Mouse (Mus musculus) thymus, adult 2 months (tissue): ENCODE results near the gene Mtif3. TPM values are rescaled to one million over a fixed set of nuclear protein-coding genes. Genes with fewer than 3 reads are reported as not detected.
A peak's percentile ranks its signal among the peaks of the same experiment; 100 is the strongest.

ENCODE experiments used
- DNase-seq: peaks from one replicate; pipeline ENCODE4 v3.0.0; 2021
- H3K27ac ChIP-seq: fragments of 200-500 bp; 2 replicates; pipeline ENCODE4 v1.5.1; 2012; ENCODE audit warnings: low read length, control low read depth; ENCODE audit not compliant: control insufficient read depth, insufficient read depth
- H3K27me3 ChIP-seq: fragments of 200-500 bp; 2 replicates; pipeline ENCODE4 v1.6.1; 2012; ENCODE audit warnings: mild to moderate bottlenecking, low read length, moderate library complexity, mixed read lengths; ENCODE audit not compliant: control insufficient read depth, insufficient read depth
- H3K36me3 ChIP-seq: fragments of 200-500 bp; 2 replicates; pipeline ENCODE4 v1.6.1; 2012; ENCODE audit warnings: mild to moderate bottlenecking, low read length, moderate library complexity; ENCODE audit not compliant: control insufficient read depth, insufficient read depth
- H3K4me1 ChIP-seq: fragments of 200-500 bp; replicated peaks from 2 replicates; pipeline ENCODE4 v1.6.1; 2012; ENCODE audit warnings: low read length; ENCODE audit not compliant: control insufficient read depth, insufficient read depth
- H3K4me3 ChIP-seq: fragments of 200-500 bp; 2 replicates; pipeline ENCODE4 v1.5.1; 2012; ENCODE audit warnings: mild to moderate bottlenecking, low read length, control low read depth, moderate library complexity; ENCODE audit not compliant: control insufficient read depth, insufficient read depth
- CTCF ChIP-seq: fragments of 200-500 bp; IDR thresholded peaks from 2 replicates; pipeline ENCODE4 v1.5.1; 2012; ENCODE audit warnings: mild to moderate bottlenecking, control low read depth, low read length, moderate library complexity, borderline replicate concordance; ENCODE audit not compliant: control insufficient read depth, poor library complexity, insufficient read depth; ENCODE audit errors: extremely low read depth
- POLR2A ChIP-seq: fragments of 200-500 bp; IDR thresholded peaks from 2 replicates; pipeline ENCODE4 v1.6.1; 2012; ENCODE audit warnings: mild to moderate bottlenecking, low read length, control low read depth, moderate library complexity; ENCODE audit not compliant: control insufficient read depth, poor library complexity, insufficient read depth; ENCODE audit errors: extremely low read depth
- WGBS: fragments of 180-500 bp; shearing (Covaris S2); methylation state at CpG from one replicate; pipeline ENCODE4 v1.1.7; 2018; 5-methylcytosine and 5-hydroxymethylcytosine counted together
- polyA plus RNA-seq: library from polyadenylated mRNA; depleted of rRNA; stranded (reverse); fragments of >200 nt; gene quantifications from 2 replicates; pipeline ENCODE4 v1.2.3, GENCODE M21; 2012; rRNA removed

The Mtif3 gene
- 10.7 and 13.0 TPM in 2 replicates for polyA plus RNA-seq

DNA sequence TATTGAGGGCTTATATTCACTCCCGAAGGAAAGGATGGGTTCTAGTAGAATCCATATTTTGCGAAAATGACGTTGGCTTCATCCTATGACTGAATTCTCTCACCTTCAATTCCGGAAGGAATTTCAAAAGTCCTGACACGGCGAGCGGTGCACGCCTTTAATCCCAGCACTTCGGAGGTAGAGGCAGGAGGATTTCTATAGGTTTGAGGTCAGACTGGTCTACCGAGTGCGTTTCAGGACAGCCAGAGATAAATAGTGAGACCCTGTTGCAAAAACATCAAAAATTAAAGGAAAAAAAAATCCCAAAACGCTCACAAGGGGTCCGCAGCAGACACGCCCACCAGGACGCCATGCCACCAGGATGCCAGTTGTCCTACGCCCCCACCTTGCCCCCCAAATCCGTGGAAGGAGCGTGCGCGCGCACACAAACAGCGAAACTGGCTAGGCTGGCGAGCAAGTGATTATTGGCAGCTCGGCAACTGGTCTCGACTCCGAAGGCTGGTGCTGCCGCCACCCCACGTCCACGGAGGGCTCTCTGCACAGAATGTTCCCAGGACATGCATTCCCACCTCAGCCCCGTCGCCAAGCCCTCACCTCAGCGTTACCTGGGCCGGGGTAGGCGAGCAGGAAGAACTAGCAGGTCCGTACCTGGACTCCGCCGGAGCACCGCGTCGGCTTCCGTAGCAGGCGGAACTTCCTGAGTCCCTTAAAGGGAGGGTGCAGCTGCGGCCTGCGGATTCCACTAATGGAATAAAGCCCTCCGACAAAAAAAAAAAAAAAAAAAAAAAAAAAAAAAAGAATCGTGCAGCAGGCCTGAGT is at the start of gene Mtif3:
Gene Mtif3 (minus strand): TSS at position 683 of the 819 bp plus-strand sequence.
- peak; percentile 84 for DNase-seq
- TF ChIP-seq POLR2A (0 out of 2 replicates have a peak, but pooled peaks have one; percentile 34), CTCF (no peak)
- under 1% methylated on average over 46 of the region's 46 CpGs for WGBS

DNA sequence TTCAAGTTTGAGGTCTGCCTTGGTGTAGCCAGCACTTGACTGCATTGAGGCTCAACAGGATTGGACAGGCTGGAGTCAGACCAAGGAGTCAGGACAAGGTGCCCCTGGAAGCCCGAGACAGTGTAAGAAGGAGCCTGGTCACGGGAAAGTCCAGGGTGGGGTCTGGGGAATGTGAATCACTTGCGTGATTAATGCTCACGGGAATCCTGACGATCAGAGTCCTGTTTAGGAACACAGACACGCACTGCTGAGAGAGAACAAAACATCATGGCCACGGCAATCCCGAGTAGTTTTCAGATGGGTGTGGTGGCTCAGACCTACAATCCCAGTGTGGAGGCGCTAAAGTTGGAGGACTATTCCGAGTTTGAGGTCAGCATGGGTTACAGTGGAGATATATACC is 47.7 kb upstream of the Mtif3 start:
- 92% methylated on average over 10 of the region's 10 CpGs for WGBS
- no peak overlapping the region for H3K4me3 ChIP-seq
- no peaks in the 10 kb centered on the region for H3K27me3 ChIP-seq
- TF ChIP-seq CTCF (no peak), POLR2A (no peak)
- no peak overlapping the region for H3K27ac ChIP-seq
- no peaks in the 10 kb centered on the region for H3K4me1 ChIP-seq
- no peak for DNase-seq
- no peaks in the 10 kb centered on the region for H3K36me3 ChIP-seq

More for the DNA sequence above, at the start of gene Mtif3:
- Histone ChIP-seq H3K4me1 (peaks cover 4% of the 10 kb centered on the region), H3K27ac (no peak within 1 kb of the TSS), H3K27me3 (no peaks in the 10 kb centered on the region), H3K4me3 (peak within 1 kb of the TSS; percentile 89), H3K36me3 (0 out of 2 replicates have a peak, but pooled peaks cover 8% of the 10 kb centered on the region)

DNA sequence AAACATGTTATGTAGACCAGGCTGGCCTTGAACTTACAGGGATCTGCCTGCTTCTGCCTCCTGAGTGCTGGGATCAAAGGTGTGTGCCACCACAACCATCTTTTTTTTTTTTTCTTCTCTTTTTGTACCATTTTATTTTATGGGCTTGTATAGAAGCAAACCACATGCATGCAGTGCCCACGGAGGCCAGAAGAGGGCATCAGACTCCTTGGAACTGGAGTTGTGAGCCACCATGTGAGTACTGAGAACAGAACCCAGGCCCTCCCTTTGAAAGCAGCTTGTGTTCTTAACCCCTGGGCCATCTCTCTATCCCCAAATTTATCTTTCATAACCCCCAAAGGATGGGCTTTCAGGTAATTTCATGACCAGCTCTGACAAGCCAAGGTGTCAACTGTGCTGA is 39.7 kb upstream of the Mtif3 start:
- WGBS, result 54% methylated on average over 1 of the region's 1 CpGs
- no peaks in the 10 kb centered on the region for H3K4me1 ChIP-seq
- no peak for TF ChIP-seq CTCF
- no peak for TF ChIP-seq POLR2A
- H3K4me3 ChIP-seq, result no peak overlapping the region
- DNase-seq, result no peak
- no peaks in the 10 kb centered on the region for H3K27me3 ChIP-seq
- H3K27ac ChIP-seq, result no peak overlapping the region
- H3K36me3 ChIP-seq, result no peaks in the 10 kb centered on the region

DNA sequence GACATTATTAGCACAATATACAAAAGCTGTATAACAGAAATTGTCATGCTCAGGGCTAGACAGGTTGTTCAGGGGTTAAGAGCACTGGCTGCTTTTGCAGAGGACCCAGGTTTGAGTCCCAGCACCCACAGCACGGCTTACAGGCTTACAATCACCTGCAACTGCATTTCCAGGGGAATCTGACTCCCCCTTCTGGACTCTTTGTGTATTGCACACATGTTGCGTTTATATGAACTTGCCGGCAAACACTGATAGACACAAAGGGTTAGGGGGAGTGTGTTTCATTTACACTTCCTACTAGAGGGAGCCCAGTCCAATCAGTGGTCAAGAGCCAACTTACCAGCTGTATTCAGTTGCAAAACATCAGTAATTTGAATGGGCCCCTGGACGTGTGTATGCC is 37.7 kb upstream of the Mtif3 start:
- no peaks in the 10 kb centered on the region for H3K36me3 ChIP-seq
- DNase-seq, result no peak
- 91% methylated on average over 4 of the region's 4 CpGs for WGBS
- H3K27ac ChIP-seq, result no peak overlapping the region
- TF ChIP-seq CTCF, result no peak
- no peak for TF ChIP-seq POLR2A
- no peak overlapping the region for H3K4me3 ChIP-seq
- H3K4me1 ChIP-seq, result no peaks in the 10 kb centered on the region
- no peaks in the 10 kb centered on the region for H3K27me3 ChIP-seq

DNA sequence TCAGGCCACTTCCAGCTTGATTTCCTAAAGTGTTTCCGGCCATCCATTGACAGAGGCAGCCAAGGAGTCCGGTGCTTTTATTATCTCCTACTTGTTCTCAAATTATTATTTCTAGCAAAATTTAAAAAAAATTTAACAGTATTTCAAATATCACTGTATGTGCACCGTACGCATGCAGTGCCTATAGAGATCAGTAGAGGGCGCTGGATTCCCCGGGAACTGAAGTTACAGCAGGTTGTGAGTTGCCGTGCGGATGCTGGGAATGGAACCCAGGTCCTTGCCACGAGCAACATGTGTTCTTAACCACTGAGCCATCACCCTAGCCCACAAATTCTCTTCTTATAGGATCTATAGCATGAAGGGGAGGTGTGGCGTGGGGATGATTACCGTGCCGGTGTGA is 35.2 kb upstream of the Mtif3 start:
- WGBS, result 94% methylated on average over 12 of the region's 12 CpGs
- Histone ChIP-seq H3K36me3 (no peaks in the 10 kb centered on the region), H3K4me3 (no peak overlapping the region), H3K27me3 (no peaks in the 10 kb centered on the region), H3K27ac (no peak overlapping the region), H3K4me1 (no peaks in the 10 kb centered on the region)
- TF ChIP-seq CTCF, result no peak
- no peak for TF ChIP-seq POLR2A
- DNase-seq, result no peak

DNA sequence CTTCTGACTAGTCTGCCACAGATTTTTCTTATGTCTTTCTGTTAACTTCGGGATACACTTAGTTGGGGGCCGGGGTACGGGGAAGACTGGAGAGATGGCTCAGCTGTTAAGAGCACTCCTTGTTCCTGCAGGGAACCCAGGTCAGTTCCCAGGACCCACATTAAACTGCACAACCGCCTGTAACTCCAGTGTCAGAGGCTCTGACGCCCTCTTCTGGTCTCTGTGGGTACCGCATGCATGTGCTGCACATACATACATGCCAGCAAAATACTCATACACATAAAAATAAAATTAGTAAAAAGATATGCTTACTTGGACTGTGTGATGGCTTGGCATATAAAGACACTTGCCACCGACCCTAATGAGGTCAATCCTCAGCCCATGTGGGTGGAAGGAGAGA is 33.2 kb upstream of the Mtif3 start:
- Histone ChIP-seq H3K27me3 (no peaks in the 10 kb centered on the region), H3K4me1 (no peaks in the 10 kb centered on the region), H3K4me3 (no peak overlapping the region), H3K36me3 (no peaks in the 10 kb centered on the region), H3K27ac (no peak overlapping the region)
- 87% methylated on average over 7 of the region's 7 CpGs for WGBS
- no peak for DNase-seq
- TF ChIP-seq CTCF (no peak), POLR2A (no peak)

DNA sequence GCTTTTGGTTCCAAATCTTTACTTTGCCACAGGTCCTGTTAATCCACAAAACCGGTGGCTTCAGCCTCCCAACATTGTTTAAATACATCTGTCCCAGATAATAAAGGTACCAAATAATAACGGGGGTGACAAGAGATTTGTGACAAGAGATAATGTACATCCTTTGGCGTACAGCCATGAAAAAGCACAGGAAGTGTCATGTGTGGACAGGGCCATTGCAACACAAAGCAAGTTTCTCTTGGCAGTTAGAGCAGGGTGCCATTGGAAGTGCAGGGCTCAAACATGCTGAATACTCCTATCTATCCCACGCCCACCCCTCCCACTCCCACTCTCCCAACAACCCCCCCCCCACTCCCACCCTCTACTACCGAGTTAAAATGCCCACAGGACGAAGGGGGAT is 31.4 kb upstream of the Mtif3 start:
- no peak overlapping the region for H3K4me3 ChIP-seq
- DNase-seq, result no peak
- no peaks in the 10 kb centered on the region for H3K36me3 ChIP-seq
- WGBS, result 66% methylated on average over 6 of the region's 6 CpGs
- no peaks in the 10 kb centered on the region for H3K4me1 ChIP-seq
- H3K27me3 ChIP-seq, result no peaks in the 10 kb centered on the region
- TF ChIP-seq POLR2A (no peak), CTCF (no peak)
- H3K27ac ChIP-seq, result no peak overlapping the region
